Mouse (Mus musculus) heart, embryonic 14.5 days (tissue): Measurements from ENCODE around the gene Car5b. TPM values are rescaled to one million over a fixed set of nuclear protein-coding genes. Genes with fewer than 3 reads are reported as not detected.

Source experiments
- ATAC-seq: fragments of 200-750 bp; cut with Nextera tagmentation; 2 replicates; pipeline ENCODE4 v1.8.0; 2017; ENCODE audit warnings: low read depth, moderate TSS enrichment; ENCODE audit not compliant: insufficient number of reproducible peaks, insufficient read depth, low FRiP score
- H3K27ac ChIP-seq, 2 experiments: fragments of 200-500 bp in 1 of 2; fragments of 300-500 bp in 1 of 2; sonication (generic) in 1 of 2; replicated peaks in 1 of 2; 2 replicates each; pipeline ENCODE4 v1.5.1; 2012 to 2014; ENCODE audit warnings: low read depth in 2 of 2, low read length in 2 of 2, control low read depth in 1 of 2, mild to moderate bottlenecking in 1 of 2, mixed read lengths in 1 of 2; ENCODE audit not compliant: control insufficient read depth in 1 of 2, insufficient read depth in 1 of 2
- H3K27me3 ChIP-seq: fragments of 300-500 bp; sonication (generic); 2 replicates; pipeline ENCODE4 v1.6.1; 2014; ENCODE audit warnings: mild to moderate bottlenecking, low read length, control low read depth; ENCODE audit not compliant: control insufficient read depth, insufficient read depth
- H3K36me3 ChIP-seq: fragments of 300-500 bp; sonication (generic); 2 replicates; pipeline ENCODE4 v1.6.1; 2014; ENCODE audit warnings: mild to moderate bottlenecking, control low read depth, low read length, mixed read lengths; ENCODE audit not compliant: control insufficient read depth, insufficient read depth
- H3K4me1 ChIP-seq, 2 experiments: fragments of 200-500 bp in 1 of 2; fragments of 300-500 bp in 1 of 2; sonication (generic) in 1 of 2; 2 replicates each; pipeline ENCODE4 v1.6.1; 2012 to 2014; ENCODE audit warnings: low read length in 2 of 2, control low read depth in 1 of 2, mixed read lengths in 1 of 2; ENCODE audit not compliant: control insufficient read depth in 2 of 2, insufficient read depth in 2 of 2
- H3K4me2 ChIP-seq: fragments of 300-500 bp; sonication (generic); 2 replicates; pipeline ENCODE4 v1.6.1; 2014; ENCODE audit warnings: mild to moderate bottlenecking, low read length
- H3K4me3 ChIP-seq, 2 experiments: fragments of 200-500 bp in 1 of 2; fragments of 300-500 bp in 1 of 2; sonication (generic) in 1 of 2; 2 replicates each; pipeline ENCODE4 v1.5.1; 2012 to 2014; ENCODE audit warnings: low read length in 2 of 2, mild to moderate bottlenecking in 2 of 2, control low read depth in 1 of 2, low read depth in 1 of 2, moderate library complexity in 1 of 2; ENCODE audit not compliant: control insufficient read depth in 1 of 2, insufficient read depth in 1 of 2
- H3K9ac ChIP-seq: fragments of 300-500 bp; sonication (generic); 2 replicates; pipeline ENCODE4 v1.6.1; 2014; ENCODE audit warnings: mild to moderate bottlenecking, low read length
- H3K9me3 ChIP-seq: fragments of 300-500 bp; sonication (generic); 2 replicates; pipeline ENCODE4 v1.6.1; 2016; ENCODE audit warnings: low read length, control low read depth; ENCODE audit not compliant: control insufficient read depth
- WGBS: fragments of 180-500 bp; shearing (Covaris S2); extraction: QIAGEN DNeasy Blood & Tissue Kit; methylation state at CpG from one replicate; pipeline ENCODE4 v1.1.7; 2014; 5-methylcytosine and 5-hydroxymethylcytosine counted together
- polyA plus RNA-seq: library from polyadenylated mRNA; unstranded; fragments of >200 nt; fragmentation: Nextera tagmentation; extraction: Ambion mirVana; gene quantifications from 2 replicates; pipeline ENCODE4 v1.2.1, GENCODE M21; 2014

Car5b gene
- polyA plus RNA-seq, 1 experiment from 2014 or later = 0.35 TPM

DNA sequence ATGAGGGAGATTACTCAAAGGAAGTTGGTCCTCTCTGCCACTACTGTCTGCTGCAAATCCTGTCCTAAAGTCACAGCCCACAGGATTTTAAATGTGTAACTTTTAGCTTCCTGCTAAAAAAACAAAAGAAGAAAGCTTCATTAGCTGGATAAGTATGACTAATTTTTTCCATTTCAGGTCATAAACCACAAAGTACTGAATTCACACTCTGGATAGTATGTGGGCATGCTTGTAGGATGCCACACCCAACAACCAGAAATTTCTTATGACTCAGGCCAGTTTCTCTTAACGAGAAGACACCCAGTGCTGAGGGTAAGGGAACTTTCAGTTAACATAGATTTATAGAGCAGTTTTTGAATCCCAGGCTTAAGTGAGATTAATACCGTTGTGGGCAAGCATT lies 14.5 kb downstream of the Car5b start:
- Histone ChIP-seq H3K4me3 (no peak overlapping the region), H3K36me3 (no peaks in the 10 kb centered on the region), H3K9ac (no peak overlapping the region), H3K27me3 (no peaks in the 10 kb centered on the region), H3K4me2 (no peak overlapping the region), H3K27ac (no peak overlapping the region), H3K9me3 (no peaks in the 10 kb centered on the region), H3K4me1 (no peaks in the 10 kb centered on the region)
- WGBS = 75% methylated on average over 2 of the region's 2 CpGs
- no peak for ATAC-seq

DNA sequence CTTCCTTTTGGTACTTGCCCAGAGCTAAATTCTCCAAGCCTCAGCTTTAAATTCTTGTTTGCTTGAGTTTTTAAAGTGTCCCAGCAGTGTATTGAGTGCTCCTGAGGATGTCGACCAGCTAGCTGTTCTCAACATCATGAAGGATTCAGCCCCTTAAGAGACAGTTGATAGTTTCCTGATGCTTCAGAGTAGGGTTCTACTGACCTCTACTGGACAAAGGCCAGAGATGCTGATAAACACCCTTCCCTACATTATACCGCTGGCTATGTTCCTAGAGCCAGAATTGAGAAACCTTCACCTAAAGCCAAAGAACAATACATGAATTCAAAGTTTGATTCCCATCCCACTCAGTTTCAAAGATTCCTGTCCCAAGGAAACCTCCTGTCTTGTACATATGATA lies 23.0 kb downstream of the Car5b start:
- H3K27me3 ChIP-seq = no peaks in the 10 kb centered on the region
- ATAC-seq = no peak
- no peak overlapping the region for H3K9ac ChIP-seq
- H3K27ac ChIP-seq = no peak overlapping the region
- 16% methylated on average over 2 of the region's 2 CpGs for WGBS
- H3K4me2 ChIP-seq = no peak overlapping the region
- no peaks in the 10 kb centered on the region for H3K4me1 ChIP-seq
- H3K9me3 ChIP-seq = no peaks in the 10 kb centered on the region
- H3K4me3 ChIP-seq = no peak overlapping the region
- no peaks in the 10 kb centered on the region for H3K36me3 ChIP-seq

GRCm38 (mm10) chrX:163999848-164000247 lies 27.9 kb downstream of the Car5b start:
- Histone ChIP-seq H3K27ac (no peak overlapping the region), H3K9ac (no peak overlapping the region), H3K4me1 (no peaks in the 10 kb centered on the region), H3K9me3 (no peaks in the 10 kb centered on the region), H3K4me3 (no peak overlapping the region), H3K27me3 (no peaks in the 10 kb centered on the region), H3K36me3 (no peaks in the 10 kb centered on the region), H3K4me2 (no peak overlapping the region)
- ATAC-seq = no peak
- WGBS = 83% methylated on average over 1 of the region's 1 CpGs

DNA sequence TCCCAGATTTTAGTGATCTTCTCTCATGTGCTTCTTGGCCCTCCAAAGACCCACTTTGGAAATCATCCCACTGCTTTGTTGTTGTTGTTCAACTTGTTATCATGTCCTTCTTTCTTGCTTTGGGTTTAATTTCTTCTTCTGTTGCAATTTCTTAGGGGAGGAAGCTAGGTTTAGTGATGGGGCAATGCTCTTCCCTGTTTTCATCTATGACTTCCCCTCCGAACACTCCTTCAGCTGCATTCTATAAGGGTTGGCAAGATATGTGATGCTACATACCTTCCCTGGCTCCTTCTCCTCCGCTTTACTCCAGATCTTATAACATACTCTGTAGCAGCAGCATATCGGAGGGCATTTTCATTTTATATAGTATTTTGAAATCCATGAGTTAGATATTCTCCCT lies 31.0 kb downstream of the Car5b start:
- no peak overlapping the region for H3K27ac ChIP-seq
- no peak for ATAC-seq
- H3K4me3 ChIP-seq = no peak overlapping the region
- no peak overlapping the region for H3K4me2 ChIP-seq
- H3K27me3 ChIP-seq = no peaks in the 10 kb centered on the region
- WGBS = 77% methylated on average over 3 of the region's 3 CpGs
- H3K9me3 ChIP-seq = no peaks in the 10 kb centered on the region
- no peaks in the 10 kb centered on the region for H3K36me3 ChIP-seq
- H3K4me1 ChIP-seq = no peaks in the 10 kb centered on the region
- no peak overlapping the region for H3K9ac ChIP-seq

DNA sequence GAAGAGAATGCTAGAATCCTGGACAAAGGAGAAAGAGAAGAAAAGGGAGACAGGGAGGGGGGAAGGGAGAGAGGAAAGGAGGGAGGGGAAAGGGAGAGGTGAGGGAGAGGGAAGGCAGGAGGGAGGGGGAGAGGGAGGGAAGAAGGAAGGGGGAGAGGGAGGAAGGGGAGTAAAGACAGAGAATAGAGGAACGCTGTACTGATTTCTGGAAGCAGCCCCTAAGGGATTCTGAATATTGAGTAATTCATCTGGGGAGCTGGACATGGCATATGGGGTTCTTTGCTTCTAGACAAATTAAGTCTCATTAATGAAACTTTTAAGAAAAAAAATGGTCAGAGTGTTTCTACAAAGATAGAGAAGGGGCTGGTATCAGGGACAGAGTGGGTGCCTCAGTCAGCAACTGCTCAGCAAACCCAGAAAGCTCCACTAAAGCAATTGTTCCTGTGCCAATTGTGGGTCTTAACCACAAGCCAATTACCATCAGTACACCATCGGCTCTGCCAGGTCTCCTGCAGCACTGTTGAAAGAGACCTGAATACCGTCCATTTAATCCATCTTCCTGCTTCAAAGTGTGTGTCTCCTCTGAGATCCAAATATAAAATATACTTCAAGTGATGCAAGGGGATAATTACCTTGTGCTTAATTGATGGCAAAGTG lies 40.0 kb downstream of the Car5b start:
- Histone ChIP-seq H3K9me3 (no peaks in the 10 kb centered on the region), H3K4me2 (no peak overlapping the region), H3K4me3 (no peak overlapping the region), H3K4me1 (no peaks in the 10 kb centered on the region), H3K36me3 (no peaks in the 10 kb centered on the region), H3K9ac (no peak overlapping the region), H3K27ac (no peak overlapping the region), H3K27me3 (no peaks in the 10 kb centered on the region)
- ATAC-seq = no peak
- WGBS = 66% methylated on average over 3 of the region's 3 CpGs

DNA sequence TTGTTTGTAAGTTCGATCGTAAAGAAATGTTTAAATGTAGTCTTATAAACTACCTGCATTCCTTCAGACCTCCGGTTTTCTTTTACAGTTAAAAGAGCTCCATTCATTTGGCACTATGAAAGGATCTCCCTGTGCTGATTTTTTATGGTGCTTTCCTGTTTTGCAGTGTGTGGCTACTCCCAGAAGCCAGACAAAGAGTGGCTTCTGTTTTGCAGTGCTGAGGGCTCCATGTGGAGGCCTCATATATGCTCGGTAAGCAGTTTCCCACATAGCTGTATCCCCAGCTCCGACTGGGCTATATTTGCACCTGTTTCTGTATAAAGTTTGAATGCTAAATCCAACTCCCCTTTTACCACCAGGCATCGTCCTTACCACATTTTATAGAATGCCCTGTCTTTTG lies 45.7 kb downstream of the Car5b start:
- no peaks in the 10 kb centered on the region for H3K27me3 ChIP-seq
- H3K4me3 ChIP-seq = no peak overlapping the region
- ATAC-seq = no peak
- 75% methylated on average over 6 of the region's 6 CpGs for WGBS
- H3K4me1 ChIP-seq = no peaks in the 10 kb centered on the region
- no peak overlapping the region for H3K9ac ChIP-seq
- H3K4me2 ChIP-seq = no peak overlapping the region
- H3K36me3 ChIP-seq = no peaks in the 10 kb centered on the region
- no peaks in the 10 kb centered on the region for H3K9me3 ChIP-seq
- no peak overlapping the region for H3K27ac ChIP-seq

DNA sequence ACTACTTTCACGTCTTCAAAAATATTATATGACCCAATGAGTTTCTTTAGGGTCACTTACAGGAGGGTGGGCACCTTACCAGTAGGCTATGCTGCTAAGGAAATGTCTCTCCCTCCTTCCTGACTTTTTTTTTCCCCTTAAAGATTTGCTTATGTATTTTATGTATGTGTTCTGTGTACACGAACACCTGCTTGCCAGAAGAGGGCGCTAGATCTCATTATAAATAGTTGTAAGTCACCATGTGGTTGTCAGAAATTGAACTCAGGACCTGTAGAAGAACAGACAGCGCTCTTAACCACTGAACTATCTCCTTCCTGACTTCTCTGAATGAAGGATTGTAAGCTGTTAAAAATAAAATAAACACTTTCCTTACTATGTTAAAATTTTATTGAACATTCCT lies 46.3 kb downstream of the Car5b start:
- 40% methylated on average over 4 of the region's 4 CpGs for WGBS
- no peak overlapping the region for H3K27ac ChIP-seq
- ATAC-seq = no peak
- no peak overlapping the region for H3K4me3 ChIP-seq
- no peaks in the 10 kb centered on the region for H3K36me3 ChIP-seq
- H3K9ac ChIP-seq = no peak overlapping the region
- no peaks in the 10 kb centered on the region for H3K9me3 ChIP-seq
- H3K27me3 ChIP-seq = no peaks in the 10 kb centered on the region
- no peak overlapping the region for H3K4me2 ChIP-seq
- no peaks in the 10 kb centered on the region for H3K4me1 ChIP-seq

GRCm38 (mm10) chrX:163981092-163981491 lies 46.7 kb downstream of the Car5b start:
- Histone ChIP-seq H3K36me3 (no peaks in the 10 kb centered on the region), H3K27me3 (no peaks in the 10 kb centered on the region), H3K4me2 (no peak overlapping the region), H3K4me1 (no peaks in the 10 kb centered on the region), H3K4me3 (no peak overlapping the region), H3K27ac (no peak overlapping the region), H3K9me3 (no peaks in the 10 kb centered on the region), H3K9ac (no peak overlapping the region)
- 89% methylated on average over 1 of the region's 1 CpGs for WGBS
- ATAC-seq = no peak
